Mouse (Mus musculus) small intestine, adult 10 weeks (tissue): ENCODE results near the gene C87499. TPM values are rescaled to one million over a fixed set of nuclear protein-coding genes. Genes with fewer than 3 reads are reported as not detected.

Experiments
- polyA plus RNA-seq: library from polyadenylated mRNA; stranded (reverse); fragments of 350-450 nt; fragmentation: Illumina TruSeq; extraction: RNeasy Lipid Tissue Mini Kit (QIAGEN cat#74804); gene quantifications from one replicate; pipeline ENCODE4 v1.2.3, GENCODE M21; 2014; ENCODE audit warnings: low replicate concordance

The C87499 gene
- polyA plus RNA-seq, result not detected

GRCm38 (mm10) chr4:88634311-88634710, at the start of gene C87499:
C87499 (minus strand) TSS chr4:88634411.

DNA sequence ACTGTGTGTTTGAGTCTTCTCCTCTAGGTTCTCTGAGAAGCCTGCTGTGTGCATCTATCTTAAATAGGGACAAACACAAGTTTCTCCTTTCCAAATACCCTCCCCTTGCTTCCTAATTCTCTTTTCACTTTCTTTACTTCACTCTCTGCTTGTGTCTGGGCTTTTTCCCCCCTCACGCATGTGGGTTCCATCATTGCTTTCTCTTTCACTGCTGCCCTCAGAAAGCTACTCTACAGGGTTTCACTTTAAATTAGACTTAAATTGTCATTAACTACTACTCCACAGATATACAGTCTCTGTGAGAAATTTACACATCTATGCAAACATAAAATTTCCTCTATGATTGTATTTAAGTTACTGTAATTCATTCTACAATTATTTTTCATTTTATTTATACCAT, 49.6 kb upstream of the C87499 start, which contains the start of gene Ifna2:
Gene Ifna2 (minus strand): TSS at position 101 of the 400 bp plus-strand sequence.

DNA sequence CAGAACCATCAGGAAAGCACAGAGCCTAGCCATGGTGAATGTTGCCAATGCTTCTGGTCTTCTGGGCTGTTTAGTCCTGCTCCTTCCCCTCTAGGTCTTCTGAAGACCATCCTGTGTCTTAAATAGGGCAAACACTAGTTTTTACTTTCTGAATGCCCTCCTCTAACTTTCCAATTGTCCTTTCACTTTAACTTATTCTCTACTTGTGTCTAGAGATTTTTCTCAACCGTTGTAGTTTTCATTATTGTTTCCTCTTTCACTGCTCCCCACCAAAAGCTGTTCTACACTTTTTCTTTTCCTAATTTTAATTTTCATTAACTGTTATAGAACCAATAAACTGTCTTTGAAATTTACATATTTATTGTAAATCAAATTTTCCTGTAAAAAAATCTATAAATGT, 42.6 kb upstream of the C87499 start, which contains the start of gene Ifna16:
Gene Ifna16 (minus strand): TSS at position 101 of the 400 bp plus-strand sequence.

GRCm38 (mm10) chr4:88644359-88644758, 10.1 kb upstream of the C87499 start, which contains the start of gene Ifna13:
Ifna13 (minus strand) TSS chr4:88644459.

GRCm38 (mm10) chr4:88603276-88603675, 30.9 kb downstream of the C87499 start, which contains the start of gene Ifna12:
Ifna12 (minus strand) TSS chr4:88603376.

GRCm38 (mm10) chr4:88592285-88592684, 41.9 kb downstream of the C87499 start, which contains the start of gene Ifna9:
Ifna9 (minus strand) TSS chr4:88592385.

Other genes starting within 250 kb of the C87499 start
- gene Hacd4, start 195.5 kb downstream of the C87499 start, polyA plus RNA-seq, result 10.3 TPM
- not detected for gene Ifnb1, start 111.6 kb downstream of the C87499 start, polyA plus RNA-seq
- gene Ifna15, start 76.2 kb downstream of the C87499 start, polyA plus RNA-seq, result not detected
- gene Ifna14, start 62.6 kb downstream of the C87499 start, polyA plus RNA-seq, result not detected
- not detected for gene Ifna9, start 42.0 kb downstream of the C87499 start, polyA plus RNA-seq
- gene Ifna12, start 31.0 kb downstream of the C87499 start, polyA plus RNA-seq, result not detected
- not detected for gene Ifna13, start 10.0 kb upstream of the C87499 start, polyA plus RNA-seq
- not detected for gene Ifna16, start 42.5 kb upstream of the C87499 start, polyA plus RNA-seq
- gene Ifna2, start 49.5 kb upstream of the C87499 start, polyA plus RNA-seq, result not detected
- not detected for gene Ifnab, start 56.9 kb upstream of the C87499 start, polyA plus RNA-seq
- not detected for gene Gm26566, start 87.4 kb upstream of the C87499 start, polyA plus RNA-seq
- 117 TPM for gene Klhl9, start 88.1 kb upstream of the C87499 start, polyA plus RNA-seq
- not detected for gene Gm13271, start 120.5 kb upstream of the C87499 start, polyA plus RNA-seq
- not detected for gene Gm13283, start 125.7 kb upstream of the C87499 start, polyA plus RNA-seq
- not detected for gene Gm13290, start 139.4 kb upstream of the C87499 start, polyA plus RNA-seq
- gene Gm13289, start 142.5 kb upstream of the C87499 start, polyA plus RNA-seq, result not detected
- not detected for gene Gm13272, start 145.4 kb upstream of the C87499 start, polyA plus RNA-seq
- not detected for gene Ifnz, start 147.7 kb upstream of the C87499 start, polyA plus RNA-seq
- not detected for gene Gm13276, start 151.3 kb upstream of the C87499 start, polyA plus RNA-seq
- not detected for gene Gm13277, start 154.2 kb upstream of the C87499 start, polyA plus RNA-seq
- gene Gm13278, start 157.1 kb upstream of the C87499 start, polyA plus RNA-seq, result not detected
- gene Gm13275, start 160.1 kb upstream of the C87499 start, polyA plus RNA-seq, result not detected
- gene Gm13279, start 163.0 kb upstream of the C87499 start, polyA plus RNA-seq, result not detected
- not detected for gene Gm13285, start 165.3 kb upstream of the C87499 start, polyA plus RNA-seq
- gene Gm13287, start 168.8 kb upstream of the C87499 start, polyA plus RNA-seq, result not detected
- gene Gm13288, start 171.1 kb upstream of the C87499 start, polyA plus RNA-seq, result not detected
- gene Ifna7, start 181.8 kb upstream of the C87499 start, polyA plus RNA-seq, result not detected
- gene Ifna11, start 185.5 kb upstream of the C87499 start, polyA plus RNA-seq, result not detected
- gene Ifna6, start 193.0 kb upstream of the C87499 start, polyA plus RNA-seq, result not detected
- not detected for gene Ifna5, start 201.1 kb upstream of the C87499 start, polyA plus RNA-seq
- gene Ifna4, start 207.4 kb upstream of the C87499 start, polyA plus RNA-seq, result not detected
- gene Ifna1, start 215.7 kb upstream of the C87499 start, polyA plus RNA-seq, result not detected
- not detected for gene Ifne, start 245.8 kb upstream of the C87499 start, polyA plus RNA-seq